Mouse (Mus musculus) hindlimb bud, embryonic 11.5 days (tissue): ENCODE measurements around the gene Krt36.

Source experiments
- DNase-seq: peaks from one replicate; pipeline ENCODE4 v3.0.0-alpha.2; 2012; ENCODE audit warnings: low read depth, low spot score; ENCODE audit errors: extremely low spot score

The Krt36 gene

GRCm38 (mm10) chr11:100105576-100106122, at the start of gene Krt36:
TSS of gene Krt36 (minus strand) at chr11:100105626.
- DNase-seq, result no peak

GRCm38 (mm10) chr11:100148615-100149330, 43.3 kb upstream of the Krt36 start, which contains the start of gene Krt19:
TSS of gene Krt19 (minus strand) at chr11:100148665.
- no peak for DNase-seq

- no peak for DNase-seq
Measured at GRCm38 (mm10) chr11:100147566-100148353, 42.3 kb upstream of the Krt36 start.

- DNase-seq, result no peak
Measured at GRCm38 (mm10) chr11:100145858-100146560, 40.6 kb upstream of the Krt36 start.

GRCm38 (mm10) chr11:100145104-100145503, 39.7 kb upstream of the Krt36 start:
- no peak for DNase-seq

GRCm38 (mm10) chr11:100140966-100141365, 35.5 kb upstream of the Krt36 start:
- DNase-seq, result no peak

GRCm38 (mm10) chr11:100139391-100139790, 34.0 kb upstream of the Krt36 start:
- DNase-seq, result no peak

GRCm38 (mm10) chr11:100138809-100139208, 33.4 kb upstream of the Krt36 start:
- DNase-seq, result no peak

- no peak for DNase-seq
Measured at GRCm38 (mm10) chr11:100137693-100138092, 32.3 kb upstream of the Krt36 start.

- no peak for DNase-seq
Measured at GRCm38 (mm10) chr11:100136559-100136958, 31.1 kb upstream of the Krt36 start.

GRCm38 (mm10) chr11:100135731-100136130, 30.3 kb upstream of the Krt36 start, which contains the start of gene Krt15:
TSS of gene Krt15 (minus strand) at chr11:100135928.
- DNase-seq, result no peak

GRCm38 (mm10) chr11:100124901-100125300, 19.5 kb upstream of the Krt36 start:
- DNase-seq, result no peak

GRCm38 (mm10) chr11:100121466-100121865, 16.0 kb upstream of the Krt36 start, which contains the start of gene Krt13:
TSS of gene Krt13 (minus strand) at chr11:100121566.
- DNase-seq, result no peak

GRCm38 (mm10) chr11:100120331-100120730, 14.9 kb upstream of the Krt36 start:
- no peak for DNase-seq

GRCm38 (mm10) chr11:100113742-100114029, 8.3 kb upstream of the Krt36 start:
- DNase-seq, result no peak

- DNase-seq, result no peak
Measured at GRCm38 (mm10) chr11:100112935-100113741, 7.7 kb upstream of the Krt36 start.

GRCm38 (mm10) chr11:100102693-100103429, 2.6 kb downstream of the Krt36 start:
- no peak for DNase-seq

GRCm38 (mm10) chr11:100100391-100100790, 5.0 kb downstream of the Krt36 start:
- no peak for DNase-seq

- DNase-seq, result no peak
Measured at GRCm38 (mm10) chr11:100097819-100098218, 7.6 kb downstream of the Krt36 start.

- DNase-seq, result no peak
Measured at GRCm38 (mm10) chr11:100096141-100096540, 9.3 kb downstream of the Krt36 start, which contains the start of gene Krt35. TSS of gene Krt35 (minus strand) at chr11:100096241.
